Mouse (Mus musculus) stomach, postnatal 0 days (tissue): ENCODE measurements around the gene Nqo2. TPM values are rescaled to one million over a fixed set of nuclear protein-coding genes. Genes with fewer than 3 reads are reported as not detected.

ENCODE experiments used
- ATAC-seq: fragments of 200-750 bp; cut with Nextera tagmentation; 2 replicates; pipeline ENCODE4 v1.8.0; 2017; ENCODE audit not compliant: low FRiP score, low TSS enrichment
- DNase-seq: peaks from one replicate; pipeline ENCODE4 v3.0.0-alpha.2; 2016; ENCODE audit warnings: low spot score
- H3K27ac ChIP-seq: fragments of 300-500 bp; sonication (generic); replicated peaks from 2 replicates; pipeline ENCODE4 v1.5.1; 2014; ENCODE audit warnings: mild to moderate bottlenecking, control low read depth
- H3K27me3 ChIP-seq: fragments of 300-500 bp; sonication (generic); 2 replicates; pipeline ENCODE4 v1.6.1; 2014; ENCODE audit warnings: low read length; ENCODE audit not compliant: control insufficient read depth, insufficient read depth
- H3K36me3 ChIP-seq: fragments of 300-500 bp; sonication (generic); 2 replicates; pipeline ENCODE4 v1.6.1; 2014; ENCODE audit warnings: low read length, mixed read lengths; ENCODE audit not compliant: control insufficient read depth, insufficient read depth
- H3K4me1 ChIP-seq: fragments of 300-500 bp; sonication (generic); replicated peaks from 2 replicates; pipeline ENCODE4 v1.6.1; 2014; ENCODE audit warnings: antibody characterized with exemption; ENCODE audit not compliant: control insufficient read depth, insufficient read depth
- H3K4me2 ChIP-seq: fragments of 300-500 bp; sonication (generic); replicated peaks from 2 replicates; pipeline ENCODE4 v1.6.1; 2014; ENCODE audit warnings: low read depth, mild to moderate bottlenecking, control low read depth, moderate library complexity
- H3K4me3 ChIP-seq: fragments of 300-500 bp; sonication (generic); 2 replicates; pipeline ENCODE4 v1.5.1; 2014; ENCODE audit warnings: low read depth, low read length, control low read depth
- H3K9ac ChIP-seq: fragments of 300-500 bp; sonication (generic); 2 replicates; pipeline ENCODE4 v1.6.1; 2014; ENCODE audit warnings: mild to moderate bottlenecking, low read length, control low read depth, mixed read lengths
- H3K9me3 ChIP-seq: fragments of 300-500 bp; sonication (generic); 2 replicates; pipeline ENCODE4 v1.6.1; 2016; ENCODE audit warnings: low read length; ENCODE audit not compliant: control insufficient read depth
- CTCF ChIP-seq: IDR thresholded peaks from 2 replicates; pipeline ENCODE4 v1.5.1; 2016; ENCODE audit warnings: antibody characterized with exemption, low read depth, mild to moderate bottlenecking, moderate library complexity
- EP300 ChIP-seq: optimal IDR thresholded peaks from 2 replicates; pipeline ENCODE3; 2016; ENCODE audit warnings: antibody characterized with exemption
- WGBS: fragments of 180-500 bp; shearing (Covaris S2); extraction: QIAGEN DNeasy Blood & Tissue Kit; methylation state at CpG from one replicate; pipeline ENCODE4 v1.1.7; 2014; 5-methylcytosine and 5-hydroxymethylcytosine counted together
- polyA plus RNA-seq: library from polyadenylated mRNA; unstranded; fragments of >200 nt; fragmentation: Nextera tagmentation; extraction: Ambion mirVana; gene quantifications from 2 replicates; pipeline ENCODE4 v1.2.1, GENCODE M21; 2015

Gene Nqo2
- polyA plus RNA-seq, 1 experiment from 2014 or later: 13.9 TPM

GRCm38 (mm10) chr13:33965056-33966024, 853 bp downstream of the Nqo2 start:
- Histone ChIP-seq H3K36me3 (no peaks in the 10 kb centered on the region), H3K4me1 (no peaks in the 10 kb centered on the region), H3K27ac (peak overlapping the region; percentile 93), H3K4me2 (peak overlapping the region; percentile 70), H3K9ac (peak overlapping the region; percentile 70), H3K9me3 (no peaks in the 10 kb centered on the region), H3K27me3 (no peaks in the 10 kb centered on the region), H3K4me3 (peak overlapping the region; percentile 58)
- no peak for TF ChIP-seq CTCF
- no peak for TF ChIP-seq EP300
- WGBS: 7% methylated on average over 14 of the region's 14 CpGs
- peak; percentile 23 for DNase-seq
- peak; percentile 56 for ATAC-seq

DNA sequence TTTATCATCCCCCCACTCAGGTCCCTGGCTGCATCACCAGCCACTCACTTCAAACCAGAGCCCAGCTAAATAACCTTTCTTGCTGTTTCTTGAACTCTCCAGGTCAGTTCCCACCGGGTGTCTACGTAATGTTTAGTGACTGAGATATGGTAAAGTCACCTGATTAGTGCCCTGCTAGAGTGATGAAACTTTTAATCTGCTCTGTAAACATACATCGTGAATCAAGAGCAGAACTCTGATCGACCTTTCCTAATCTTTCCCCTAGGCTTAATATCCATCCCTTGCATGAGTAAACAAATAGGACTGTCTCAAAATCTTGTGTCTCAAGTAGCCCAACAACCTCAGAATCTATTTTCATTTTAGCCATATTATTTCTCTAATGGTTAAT, 1.5 kb downstream of the Nqo2 start:
- ATAC-seq: peak; percentile 61; the same call in 1 of the 2 replicates

GRCm38 (mm10) chr13:33966574-33966973, 2.1 kb downstream of the Nqo2 start:
- H3K4me2 ChIP-seq: no peak overlapping the region
- no peaks in the 10 kb centered on the region for H3K36me3 ChIP-seq
- TF ChIP-seq CTCF (no peak), EP300 (no peak)
- H3K27ac ChIP-seq: no peak overlapping the region
- H3K27me3 ChIP-seq: no peaks in the 10 kb centered on the region
- ATAC-seq: no peak
- H3K4me3 ChIP-seq: no peak overlapping the region
- H3K4me1 ChIP-seq: no peaks in the 10 kb centered on the region
- DNase-seq: no peak
- H3K9me3 ChIP-seq: no peaks in the 10 kb centered on the region
- H3K9ac ChIP-seq: no peak overlapping the region

More for the DNA sequence above, 1.5 kb downstream of the Nqo2 start:
- DNase-seq: no peak
- no peak for TF ChIP-seq EP300
- TF ChIP-seq CTCF: no peak
- Histone ChIP-seq H3K4me2 (peak overlapping the region; percentile 70; the same call in 1 of the 2 replicates), H3K27me3 (no peaks in the 10 kb centered on the region), H3K9ac (no peak overlapping the region), H3K9me3 (no peaks in the 10 kb centered on the region), H3K36me3 (no peaks in the 10 kb centered on the region), H3K4me3 (no peak overlapping the region), H3K27ac (no peak overlapping the region), H3K4me1 (no peaks in the 10 kb centered on the region)
- 30% methylated on average over 4 of the region's 4 CpGs for WGBS

DNA sequence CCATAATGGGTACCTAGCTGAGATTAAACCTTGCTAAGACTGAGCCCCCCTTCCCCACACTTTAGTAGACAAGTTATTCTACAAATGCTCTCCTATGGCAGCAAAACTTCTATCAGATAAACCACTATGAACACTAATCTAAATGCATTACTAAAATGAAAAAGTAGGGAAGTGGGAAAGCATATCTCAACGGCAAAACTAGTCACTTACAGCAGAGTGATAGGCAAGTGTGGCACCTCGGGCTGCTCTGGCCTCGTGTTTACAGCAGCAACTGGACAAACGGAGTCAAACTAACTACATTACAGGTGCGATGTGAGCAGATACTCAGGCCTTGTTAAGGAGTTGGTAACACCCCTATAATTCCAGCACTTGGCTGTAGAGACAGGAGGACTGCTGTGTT, 25.1 kb downstream of the Nqo2 start:
- H3K9ac ChIP-seq: no peak overlapping the region
- 76% methylated on average over 5 of the region's 5 CpGs for WGBS
- no peak overlapping the region for H3K27ac ChIP-seq
- no peaks in the 10 kb centered on the region for H3K4me1 ChIP-seq
- ATAC-seq (no peak), DNase-seq (no peak)
- no peaks in the 10 kb centered on the region for H3K9me3 ChIP-seq
- H3K27me3 ChIP-seq: no peaks in the 10 kb centered on the region
- H3K4me3 ChIP-seq: no peak overlapping the region
- no peak for TF ChIP-seq CTCF
- TF ChIP-seq EP300: no peak
- H3K4me2 ChIP-seq: no peak overlapping the region
- peaks cover 2% of the 10 kb centered on the region; the same call in 1 of the 2 replicates for H3K36me3 ChIP-seq

DNA sequence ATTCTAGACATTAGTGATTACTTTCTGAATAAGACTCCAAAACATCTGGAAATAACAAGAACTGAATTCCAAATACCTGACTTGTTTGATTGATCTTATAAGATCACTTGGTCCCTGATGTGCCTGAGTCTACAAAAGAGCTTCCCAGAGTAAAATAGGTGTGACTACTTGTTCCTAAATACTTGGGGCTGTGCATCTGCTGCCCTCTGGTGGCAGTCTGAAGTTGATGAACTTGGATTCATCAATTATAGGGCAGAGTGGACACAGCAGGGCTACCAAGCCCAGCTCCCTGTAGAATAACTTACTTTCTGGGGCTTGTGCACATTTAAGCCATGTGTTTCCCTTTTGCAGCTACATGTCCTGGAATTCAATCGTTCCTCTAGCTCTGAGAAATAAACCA, 30.7 kb downstream of the Nqo2 start:
- WGBS: 15% methylated on average over 1 of the region's 1 CpGs
- Histone ChIP-seq H3K4me3 (no peak overlapping the region), H3K9ac (no peak overlapping the region), H3K4me1 (no peaks in the 10 kb centered on the region), H3K36me3 (no peaks in the 10 kb centered on the region), H3K9me3 (no peaks in the 10 kb centered on the region), H3K27me3 (no peaks in the 10 kb centered on the region), H3K4me2 (no peak overlapping the region), H3K27ac (no peak overlapping the region)
- ATAC-seq (no peak), DNase-seq (peak; percentile 76)
- TF ChIP-seq EP300 (no peak), CTCF (peak; percentile 93)
